Mouse (Mus musculus) cerebellum, adult 2 months (tissue): ENCODE results near the gene Kat8.

Experiments
- CTCF ChIP-seq: fragments of 200-500 bp; IDR thresholded peaks from 2 replicates; pipeline ENCODE4 v1.5.1; 2011; ENCODE audit warnings: low read depth, mild to moderate bottlenecking, control low read depth, low read length, moderate library complexity, borderline replicate concordance; ENCODE audit not compliant: insufficient read depth
- POLR2A ChIP-seq: fragments of 200-500 bp; IDR thresholded peaks from 2 replicates; pipeline ENCODE4 v1.6.1; 2011; ENCODE audit warnings: low read length, control low read depth, borderline replicate concordance; ENCODE audit not compliant: insufficient read depth

DNA sequence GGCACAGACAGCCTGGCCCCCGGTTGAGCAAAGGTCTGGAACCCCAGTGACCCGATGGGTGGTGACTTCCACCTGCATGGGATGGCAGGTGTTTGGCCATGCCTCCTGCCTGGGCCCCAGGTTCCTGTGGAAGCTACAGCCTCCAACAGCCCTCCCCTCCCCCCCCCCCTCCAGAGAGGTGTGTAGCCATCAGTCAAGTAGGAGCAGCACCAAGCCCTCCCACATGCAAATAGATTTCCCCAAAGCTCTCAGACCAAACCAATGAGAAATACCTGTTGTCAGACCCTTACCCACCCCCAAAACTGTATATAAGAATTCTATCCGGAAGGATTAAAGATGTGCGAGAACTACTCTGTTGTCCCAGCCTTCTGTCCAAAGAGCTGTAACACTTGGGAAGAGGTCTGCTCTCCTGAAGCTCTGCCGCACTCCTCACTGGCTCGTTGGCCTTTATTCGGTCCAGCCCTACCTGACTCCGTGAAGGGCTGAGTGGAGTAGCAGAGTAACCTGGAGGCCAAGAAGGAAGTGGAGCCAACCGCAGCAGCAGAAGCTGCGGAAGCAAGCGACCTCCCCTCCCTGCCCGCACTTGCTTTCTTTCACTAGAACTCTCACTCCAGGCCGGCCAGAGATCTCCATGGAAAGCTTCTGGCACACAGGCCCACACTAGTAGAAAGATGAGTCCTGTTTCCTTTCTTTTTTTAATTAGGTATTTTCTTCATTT lies 40.7 kb downstream of the Kat8 start:
- TF ChIP-seq CTCF (no peak), POLR2A (no peak)
